Mouse (Mus musculus): Measurements from ENCODE around the gene Pum2. TPM values are rescaled to one million over a fixed set of nuclear protein-coding genes. Genes with fewer than 3 reads are reported as not detected.

The Pum2 gene
- polyA plus RNA-seq, 1 experiment from 2014 or later = 22.7 TPM

DNA sequence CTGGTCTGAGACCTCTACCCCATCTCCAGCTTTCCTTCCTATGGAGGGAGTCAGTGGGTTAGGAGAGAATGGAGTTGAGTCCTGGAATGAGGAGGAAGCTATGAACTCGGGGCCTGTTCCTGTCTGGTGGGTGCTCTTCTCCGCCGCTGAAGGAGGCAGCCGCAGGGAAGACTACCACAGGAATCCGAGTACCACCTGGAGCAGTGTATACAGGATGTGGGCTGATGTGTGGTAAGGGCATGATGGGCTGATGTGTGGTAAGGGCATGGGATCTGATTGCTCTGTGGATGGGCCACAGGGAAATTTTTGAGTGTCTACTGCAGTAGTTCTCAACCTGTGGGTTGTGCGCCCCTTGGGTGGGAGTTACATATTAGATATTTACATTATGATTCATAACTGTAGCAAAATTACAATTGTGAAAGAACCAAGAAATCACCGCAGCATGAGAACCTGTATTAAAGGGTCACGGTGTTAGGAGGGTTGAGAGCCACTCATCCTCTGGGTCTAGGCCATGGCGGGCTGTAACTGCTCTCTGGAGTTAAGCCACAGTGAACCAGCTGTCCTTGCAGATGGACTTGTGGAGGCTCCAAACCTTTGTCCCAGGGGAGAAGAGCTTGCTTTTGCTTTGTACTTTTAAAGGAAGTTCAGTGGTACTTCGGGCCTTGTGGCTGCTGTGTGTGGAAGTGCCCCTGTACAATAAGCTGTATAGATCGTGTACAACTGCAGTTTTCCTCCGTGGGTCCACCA is 113.2 kb downstream of the Pum2 start:
- Histone ChIP-seq H3K27ac (ENCODE audit: low read depth, low read length) (no peak overlapping the region), H3K4me3 (ENCODE audit: low read depth, low read length) (no peak overlapping the region), H3K4me1 (replicated peaks; ENCODE audit: control insufficient read depth, insufficient read depth, low read length) (peaks cover 14% of the 10 kb centered on the region), H3K9ac (ENCODE audit: low read depth, low read length) (no peak overlapping the region), H3K9me3 (ENCODE audit: control insufficient read depth) (no peaks in the 10 kb centered on the region), H3K4me2 (replicated peaks; ENCODE audit: low read depth) (no peak overlapping the region), H3K27me3 (replicated peaks; ENCODE audit: control insufficient read depth, insufficient read depth, low read length) (no peaks in the 10 kb centered on the region), H3K36me3 (ENCODE audit: control insufficient read depth, insufficient read depth) (peaks cover 24% of the 10 kb centered on the region)
- WGBS = 80% methylated on average over 12 of the region's 12 CpGs
- ATAC-seq = no peak
- no peak for TF ChIP-seq CTCF (IDR thresholded peaks at IDR 0.05; ENCODE audit: low read depth)

DNA sequence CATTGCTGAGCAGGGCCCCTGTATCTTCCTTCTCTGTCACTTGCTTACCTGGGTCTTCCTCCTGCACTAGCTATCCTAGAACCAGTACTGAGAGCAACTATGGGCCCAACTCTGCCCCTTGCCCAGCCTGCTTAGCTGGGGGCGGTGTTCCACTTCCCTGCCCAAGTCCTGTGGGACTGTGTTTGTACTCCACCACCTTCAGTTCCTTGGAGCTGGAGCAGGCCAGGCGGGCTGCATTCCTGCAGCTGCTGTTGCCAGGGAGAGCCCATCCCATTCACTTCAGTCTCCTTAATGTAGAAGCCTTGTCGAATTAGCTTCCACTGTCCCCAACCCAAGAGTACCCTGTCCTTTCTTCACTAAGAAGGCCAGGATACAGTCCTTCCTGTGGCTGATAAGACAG is 114.5 kb downstream of the Pum2 start:
- no peak overlapping the region for H3K4me3 ChIP-seq (ENCODE audit: low read depth, low read length)
- H3K4me1 ChIP-seq (replicated peaks; ENCODE audit: control insufficient read depth, insufficient read depth, low read length) = peaks cover 3% of the 10 kb centered on the region; the same call in 1 of the 2 replicates
- no peaks in the 10 kb centered on the region for H3K9me3 ChIP-seq (ENCODE audit: control insufficient read depth)
- H3K27me3 ChIP-seq (replicated peaks; ENCODE audit: control insufficient read depth, insufficient read depth, low read length) = no peaks in the 10 kb centered on the region
- TF ChIP-seq CTCF (IDR thresholded peaks at IDR 0.05; ENCODE audit: low read depth) = no peak
- peaks cover 27% of the 10 kb centered on the region for H3K36me3 ChIP-seq (ENCODE audit: control insufficient read depth, insufficient read depth)
- 72% methylated on average over 3 of the region's 3 CpGs for WGBS
- H3K9ac ChIP-seq (ENCODE audit: low read depth, low read length) = no peak overlapping the region
- H3K4me2 ChIP-seq (replicated peaks; ENCODE audit: low read depth) = no peak overlapping the region
- no peak overlapping the region for H3K27ac ChIP-seq (ENCODE audit: low read depth, low read length)
- ATAC-seq = no peak

DNA sequence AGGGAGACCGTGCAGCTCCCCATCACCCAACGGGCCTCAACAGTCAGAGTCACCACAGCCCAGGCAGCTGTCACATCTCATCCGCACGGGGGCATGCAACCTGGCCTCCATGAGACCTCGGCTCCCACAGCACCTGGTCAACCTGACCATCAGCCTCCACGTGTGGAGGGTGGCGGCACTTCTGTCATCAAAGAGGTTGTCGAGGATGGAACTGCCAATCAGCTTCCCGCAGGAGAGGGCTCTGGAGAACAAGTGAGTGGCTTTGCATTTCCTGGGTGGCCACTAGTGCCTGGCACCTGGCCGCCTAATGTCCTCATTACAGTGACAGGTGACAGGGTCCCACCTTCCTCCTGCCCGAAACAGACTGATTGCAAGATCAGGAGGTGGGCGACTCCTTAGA is 116.7 kb downstream of the Pum2 start:
- Histone ChIP-seq H3K4me1 (replicated peaks; ENCODE audit: control insufficient read depth, insufficient read depth, low read length) (no peaks in the 10 kb centered on the region; the same call in 1 of the 2 replicates), H3K9ac (ENCODE audit: low read depth, low read length) (no peak overlapping the region), H3K36me3 (ENCODE audit: control insufficient read depth, insufficient read depth) (peaks cover 27% of the 10 kb centered on the region), H3K4me3 (ENCODE audit: low read depth, low read length) (no peak overlapping the region), H3K4me2 (replicated peaks; ENCODE audit: low read depth) (no peak overlapping the region), H3K27me3 (replicated peaks; ENCODE audit: control insufficient read depth, insufficient read depth, low read length) (no peaks in the 10 kb centered on the region), H3K9me3 (ENCODE audit: control insufficient read depth) (no peaks in the 10 kb centered on the region), H3K27ac (ENCODE audit: low read depth, low read length) (no peak overlapping the region)
- no peak for TF ChIP-seq CTCF (IDR thresholded peaks at IDR 0.05; ENCODE audit: low read depth)
- ATAC-seq = no peak
- WGBS = 90% methylated on average over 12 of the region's 12 CpGs

DNA sequence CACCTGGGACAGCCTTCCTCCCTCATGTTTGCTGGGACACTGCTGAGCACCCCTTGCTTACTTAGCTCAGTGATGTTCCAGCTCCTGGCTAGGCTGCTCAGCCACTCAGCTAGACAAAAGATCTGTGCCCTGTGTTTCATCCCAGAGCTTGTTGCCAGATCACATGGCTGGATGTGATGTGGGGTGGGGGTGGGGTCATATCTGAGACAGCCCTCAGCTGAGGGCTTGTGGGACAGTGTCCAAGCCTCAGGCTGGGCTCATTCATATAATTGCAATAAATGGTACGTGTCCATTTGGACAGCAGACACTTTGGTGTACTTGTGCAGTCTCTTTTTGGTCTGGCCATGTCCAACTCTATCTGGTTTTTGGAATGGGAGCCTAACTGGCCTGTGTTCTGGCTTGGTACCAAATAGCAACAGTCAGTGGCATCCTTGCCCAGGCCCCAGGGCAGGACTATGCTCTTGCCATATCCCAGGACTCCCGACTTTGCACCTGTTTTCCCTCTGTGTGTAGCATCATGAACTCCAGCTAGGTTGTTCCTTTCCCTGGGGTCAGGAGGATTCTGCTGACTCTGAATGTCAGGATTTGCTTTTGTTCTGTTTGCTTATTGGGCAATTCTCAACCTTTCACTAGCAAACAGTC is 119.6 kb downstream of the Pum2 start:
- no peak for TF ChIP-seq CTCF (IDR thresholded peaks at IDR 0.05; ENCODE audit: low read depth)
- no peak overlapping the region for H3K9ac ChIP-seq (ENCODE audit: low read depth, low read length)
- H3K4me3 ChIP-seq (ENCODE audit: low read depth, low read length) = no peak overlapping the region
- H3K27me3 ChIP-seq (replicated peaks; ENCODE audit: control insufficient read depth, insufficient read depth, low read length) = no peaks in the 10 kb centered on the region
- H3K36me3 ChIP-seq (ENCODE audit: control insufficient read depth, insufficient read depth) = peaks cover 27% of the 10 kb centered on the region
- no peak for ATAC-seq
- no peaks in the 10 kb centered on the region for H3K9me3 ChIP-seq (ENCODE audit: control insufficient read depth)
- H3K27ac ChIP-seq (ENCODE audit: low read depth, low read length) = no peak overlapping the region
- WGBS = 85% methylated on average over 2 of the region's 2 CpGs
- 0 out of 2 replicates have a peak, but pooled peaks cover 7% of the 10 kb centered on the region for H3K4me1 ChIP-seq (replicated peaks; ENCODE audit: control insufficient read depth, insufficient read depth, low read length)
- H3K4me2 ChIP-seq (replicated peaks; ENCODE audit: low read depth) = no peak overlapping the region

DNA sequence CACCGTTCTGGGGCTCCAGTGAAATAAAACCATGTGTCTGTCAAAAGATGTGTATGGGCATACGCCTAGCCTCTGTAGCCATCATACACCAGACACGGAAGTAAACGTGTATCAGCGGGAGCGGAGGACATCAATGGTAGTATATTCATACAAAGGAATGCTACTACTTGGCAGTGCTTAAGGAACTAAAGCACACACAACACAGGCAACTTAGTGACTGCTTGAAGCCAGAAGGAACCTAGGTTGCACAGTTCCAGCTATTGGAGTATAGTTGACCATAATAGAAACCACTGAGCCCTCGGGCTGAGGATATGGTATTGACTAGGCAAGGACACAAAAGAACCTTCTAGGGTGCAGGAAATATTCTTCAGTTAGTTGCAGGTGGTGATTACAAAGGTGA is 124.0 kb downstream of the Pum2 start:
- no peak overlapping the region for H3K4me2 ChIP-seq (replicated peaks; ENCODE audit: low read depth)
- TF ChIP-seq CTCF (IDR thresholded peaks at IDR 0.05; ENCODE audit: low read depth) = no peak
- H3K4me3 ChIP-seq (ENCODE audit: low read depth, low read length) = no peak overlapping the region
- 0 out of 2 replicates have a peak, but pooled peaks cover 14% of the 10 kb centered on the region for H3K4me1 ChIP-seq (replicated peaks; ENCODE audit: control insufficient read depth, insufficient read depth, low read length)
- H3K9me3 ChIP-seq (ENCODE audit: control insufficient read depth) = no peaks in the 10 kb centered on the region
- no peaks in the 10 kb centered on the region for H3K36me3 ChIP-seq (ENCODE audit: control insufficient read depth, insufficient read depth)
- no peak overlapping the region for H3K9ac ChIP-seq (ENCODE audit: low read depth, low read length)
- peak overlapping the region; percentile 21; the same call in 1 of the 2 replicates for H3K27ac ChIP-seq (ENCODE audit: low read depth, low read length)
- no peaks in the 10 kb centered on the region for H3K27me3 ChIP-seq (replicated peaks; ENCODE audit: control insufficient read depth, insufficient read depth, low read length)
- ATAC-seq = peak; percentile 15
- WGBS = 78% methylated on average over 7 of the region's 7 CpGs

DNA sequence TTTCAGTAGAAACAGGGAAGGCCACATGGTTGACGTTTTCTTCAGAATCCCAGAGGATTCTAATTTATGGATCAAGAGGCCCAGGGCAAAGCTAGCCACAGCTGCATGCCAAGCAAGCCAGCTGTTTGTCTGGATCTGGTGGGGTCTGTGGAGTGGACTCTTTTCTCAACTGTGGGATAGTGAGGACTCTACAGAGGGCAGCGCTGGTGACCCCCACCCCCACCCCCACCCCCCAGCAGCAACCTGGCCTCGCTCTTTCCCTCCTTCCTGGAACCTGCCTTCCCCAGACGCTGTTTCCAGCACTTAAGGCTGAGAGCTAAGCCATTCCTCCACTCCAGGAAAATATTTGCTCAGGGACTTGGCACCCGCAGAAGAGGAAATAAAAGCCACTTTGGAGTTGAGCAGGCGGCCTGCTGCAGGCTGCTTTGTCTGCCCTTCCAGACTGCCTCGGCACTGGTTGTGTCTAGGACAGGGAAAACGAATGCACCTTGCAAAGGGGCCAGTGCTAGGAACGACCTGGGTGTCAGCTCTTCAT is 124.6 kb downstream of the Pum2 start:
- Histone ChIP-seq H3K4me3 (ENCODE audit: low read depth, low read length) (no peak overlapping the region), H3K4me1 (replicated peaks; ENCODE audit: control insufficient read depth, insufficient read depth, low read length) (0 out of 2 replicates have a peak, but pooled peaks cover 14% of the 10 kb centered on the region), H3K27me3 (replicated peaks; ENCODE audit: control insufficient read depth, insufficient read depth, low read length) (no peaks in the 10 kb centered on the region), H3K9ac (ENCODE audit: low read depth, low read length) (no peak overlapping the region), H3K9me3 (ENCODE audit: control insufficient read depth) (no peaks in the 10 kb centered on the region), H3K4me2 (replicated peaks; ENCODE audit: low read depth) (no peak overlapping the region), H3K36me3 (ENCODE audit: control insufficient read depth, insufficient read depth) (no peaks in the 10 kb centered on the region), H3K27ac (ENCODE audit: low read depth, low read length) (peak overlapping the region; percentile 64; the same call in 1 of the 2 replicates)
- WGBS = 14% methylated on average over 9 of the region's 9 CpGs
- TF ChIP-seq CTCF (IDR thresholded peaks at IDR 0.05; ENCODE audit: low read depth) = no peak
- peak; percentile 48 for ATAC-seq

Other genes starting within 250 kb of the Pum2 start
- 28.8 and 29.7 TPM in 2 replicates for gene Rhob, start 174.1 kb upstream of the Pum2 start, polyA plus RNA-seq (2015; fragmentation: Nextera tagmentation; extraction: Ambion mirVana)
- gene Slc7a15, start 75.1 kb upstream of the Pum2 start, polyA plus RNA-seq (2015; fragmentation: Nextera tagmentation; extraction: Ambion mirVana) = 5.7 TPM in 2 replicates
- 43.4 and 46.4 TPM in 2 replicates for gene Sdc1, start 97.2 kb downstream of the Pum2 start, polyA plus RNA-seq (2015; fragmentation: Nextera tagmentation; extraction: Ambion mirVana)
- gene Laptm4a, start 247.5 kb downstream of the Pum2 start, polyA plus RNA-seq (2015; fragmentation: Nextera tagmentation; extraction: Ambion mirVana) = 241 and 242 TPM in 2 replicates

Measured in intestine, postnatal 0 days (tissue).